Mouse (Mus musculus): ENCODE data around the gene Rnf224. TPM values are rescaled to one million over a fixed set of nuclear protein-coding genes. Genes with fewer than 3 reads are reported as not detected.
A peak's percentile ranks its signal among the peaks of the same experiment; 100 is the strongest.

Rnf224 gene
- polyA plus RNA-seq, 1 experiment: 0.76 TPM

- Histone ChIP-seq H3K4me3 (replicated peaks; ENCODE audit: extremely low read depth, low read depth, low read length) (no peak overlapping the region), H3K4me1 (ENCODE audit: control insufficient read depth, insufficient read depth, low read length) (peaks cover 5% of the 10 kb centered on the region; the same call in 1 of the 2 replicates)
- no peak for DNase-seq
- 89% methylated on average over 2 of the region's 2 CpGs for whole genome bisulfite sequencing
- TF ChIP-seq CTCF (IDR thresholded peaks at IDR 0.05; ENCODE audit: insufficient read depth, low read length) (no peak), POLR2A (IDR thresholded peaks at IDR 0.05; ENCODE audit: borderline replicate concordance, extremely low read depth, low read depth, low read length) (no peak)
Observed at GRCm38 (mm10) chr2:25200631-25201030, 36.0 kb downstream of the Rnf224 start.

GRCm38 (mm10) chr2:25197946-25198345, 38.6 kb downstream of the Rnf224 start:
- H3K4me3 ChIP-seq (replicated peaks; ENCODE audit: extremely low read depth, low read depth, low read length): no peak overlapping the region
- TF ChIP-seq CTCF (IDR thresholded peaks at IDR 0.05; ENCODE audit: insufficient read depth, low read length) (no peak), POLR2A (IDR thresholded peaks at IDR 0.05; ENCODE audit: borderline replicate concordance, extremely low read depth, low read depth, low read length) (no peak)
- H3K4me1 ChIP-seq (ENCODE audit: control insufficient read depth, insufficient read depth, low read length): peaks cover 26% of the 10 kb centered on the region
- DNase-seq: no peak

GRCm38 (mm10) chr2:25197191-25197590, 39.4 kb downstream of the Rnf224 start:
- no peak for DNase-seq
- 16% methylated on average over 2 of the region's 2 CpGs for WGBS
- Histone ChIP-seq H3K4me3 (replicated peaks; ENCODE audit: extremely low read depth, low read depth, low read length) (peak overlapping the region; percentile 61), H3K4me1 (ENCODE audit: control insufficient read depth, insufficient read depth, low read length) (peaks cover 26% of the 10 kb centered on the region)
- no peak for TF ChIP-seq POLR2A (IDR thresholded peaks at IDR 0.05; ENCODE audit: borderline replicate concordance, extremely low read depth, low read depth, low read length)
- no peak for TF ChIP-seq CTCF (IDR thresholded peaks at IDR 0.05; ENCODE audit: insufficient read depth, low read length)

GRCm38 (mm10) chr2:25196172-25196954, 40.2 kb downstream of the Rnf224 start, which contains the start of gene Tor4a:
Tor4a (minus strand) TSS chr2:25196886.
- TF ChIP-seq POLR2A (IDR thresholded peaks at IDR 0.05; ENCODE audit: borderline replicate concordance, extremely low read depth, low read depth, low read length) (peak; percentile 79; the same call in 1 of the 2 replicates), CTCF (IDR thresholded peaks at IDR 0.05; ENCODE audit: insufficient read depth, low read length) (no peak)
- Histone ChIP-seq H3K4me3 (replicated peaks; ENCODE audit: extremely low read depth, low read depth, low read length) (peak within 1 kb of the TSS; percentile 61), H3K4me1 (ENCODE audit: control insufficient read depth, insufficient read depth, low read length) (peaks cover 26% of the 10 kb centered on the region)
- 6% methylated on average over 8 of the region's 8 CpGs for WGBS
- peak; percentile 83 for DNase-seq

GRCm38 (mm10) chr2:25195211-25196156, 41.1 kb downstream of the Rnf224 start:
- 22% methylated on average over 55 of the region's 55 CpGs for WGBS

GRCm38 (mm10) chr2:25194486-25195171, 42.0 kb downstream of the Rnf224 start:
- 52% methylated on average over 17 of the region's 17 CpGs for WGBS
- Histone ChIP-seq H3K4me3 (replicated peaks; ENCODE audit: extremely low read depth, low read depth, low read length) (peak overlapping the region; percentile 4), H3K4me1 (ENCODE audit: control insufficient read depth, insufficient read depth, low read length) (peaks cover 26% of the 10 kb centered on the region)

More at GRCm38 (mm10) chr2:25195211-25196156, 41.1 kb downstream of the Rnf224 start:
- TF ChIP-seq POLR2A (IDR thresholded peaks at IDR 0.05; ENCODE audit: borderline replicate concordance, extremely low read depth, low read depth, low read length): no peak
- no peak for TF ChIP-seq CTCF (IDR thresholded peaks at IDR 0.05; ENCODE audit: insufficient read depth, low read length)
- H3K4me1 ChIP-seq (ENCODE audit: control insufficient read depth, insufficient read depth, low read length): peaks cover 26% of the 10 kb centered on the region
- peak; percentile 72 for DNase-seq
- H3K4me3 ChIP-seq (replicated peaks; ENCODE audit: extremely low read depth, low read depth, low read length): peak overlapping the region; percentile 61

GRCm38 (mm10) chr2:25194006-25194405, 42.6 kb downstream of the Rnf224 start:
- TF ChIP-seq CTCF (IDR thresholded peaks at IDR 0.05; ENCODE audit: insufficient read depth, low read length) (no peak), POLR2A (IDR thresholded peaks at IDR 0.05; ENCODE audit: borderline replicate concordance, extremely low read depth, low read depth, low read length) (no peak)
- no peak overlapping the region for H3K4me3 ChIP-seq (replicated peaks; ENCODE audit: extremely low read depth, low read depth, low read length)
- WGBS: 63% methylated on average over 5 of the region's 5 CpGs
- peaks cover 26% of the 10 kb centered on the region for H3K4me1 ChIP-seq (ENCODE audit: control insufficient read depth, insufficient read depth, low read length)
- DNase-seq: no peak

More at GRCm38 (mm10) chr2:25194486-25195171, 42.0 kb downstream of the Rnf224 start:
- DNase-seq: peak; percentile 29
- TF ChIP-seq POLR2A (IDR thresholded peaks at IDR 0.05; ENCODE audit: borderline replicate concordance, extremely low read depth, low read depth, low read length): 0 out of 2 replicates have a peak, but pooled peaks have one; percentile 28
- no peak for TF ChIP-seq CTCF (IDR thresholded peaks at IDR 0.05; ENCODE audit: insufficient read depth, low read length)

GRCm38 (mm10) chr2:25193330-25193770, 43.2 kb downstream of the Rnf224 start:
- WGBS: under 1% methylated on average over 6 of the region's 6 CpGs
- Histone ChIP-seq H3K4me1 (ENCODE audit: control insufficient read depth, insufficient read depth, low read length) (peaks cover 26% of the 10 kb centered on the region), H3K4me3 (replicated peaks; ENCODE audit: extremely low read depth, low read depth, low read length) (no peak overlapping the region)
- TF ChIP-seq CTCF (IDR thresholded peaks at IDR 0.05; ENCODE audit: insufficient read depth, low read length): peak; percentile 93
- 0 out of 2 replicates have a peak, but pooled peaks have one; percentile 18 for TF ChIP-seq POLR2A (IDR thresholded peaks at IDR 0.05; ENCODE audit: borderline replicate concordance, extremely low read depth, low read depth, low read length)
- peak; percentile 80 for DNase-seq
